11 mouse cellular contexts compared by ENCODE assay signal in the genomic region with DNA sequence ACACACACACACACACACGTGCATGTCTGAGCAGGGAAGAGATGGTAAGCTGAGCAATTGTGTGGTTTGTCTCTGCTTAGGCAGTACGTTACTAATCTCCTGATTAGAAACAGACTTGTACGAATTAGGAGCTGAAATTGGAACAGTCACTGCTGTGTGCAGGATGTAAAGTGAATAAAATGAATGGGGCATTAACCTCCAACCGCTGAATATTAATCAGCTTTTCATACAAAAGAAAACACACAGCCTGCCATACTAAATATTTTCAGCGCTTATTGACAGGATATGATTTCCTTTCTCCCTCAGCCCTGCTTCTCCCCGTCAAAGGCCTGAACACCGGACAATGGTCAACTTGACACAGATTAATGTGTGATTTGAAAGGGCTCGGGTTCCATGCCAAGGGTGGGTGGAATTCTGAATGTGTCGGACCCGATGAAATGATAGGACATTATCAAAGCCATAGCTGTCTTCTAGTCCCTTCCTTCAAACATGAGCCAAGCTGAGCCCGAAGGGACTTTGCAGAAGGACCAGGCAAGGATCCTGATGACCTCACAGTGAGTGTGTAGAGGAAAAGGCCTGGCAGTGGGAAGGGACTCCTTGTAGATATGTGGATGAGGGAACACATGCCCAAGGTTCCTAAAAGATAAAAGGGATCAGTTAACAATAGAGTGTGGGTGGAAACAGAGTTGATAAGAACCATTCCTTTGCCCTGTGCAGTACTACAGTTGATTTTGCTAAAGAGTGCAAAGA.
DNase-seq lines count a peak whose midpoint lies in the region; ATAC-seq and TF ChIP-seq lines count a peak whose summit lies in the region.
"Had no signal": no experiment of that assay in that cellular context is flagged by ENCODE, and none has a peak within 500 bp of the region (broad histone marks: within the 10 kb centered on the region; RNA-seq: fewer than 3 reads in every experiment).

No protein-coding gene starts in this region.

- H3K36me3 ChIP-seq in stomach, embryonic 15.5 days: no peaks in the 10 kb centered on the region
- no peaks in the 10 kb centered on the region for H3K36me3 ChIP-seq in stomach, postnatal 0 days (ENCODE audit: control insufficient read depth, insufficient read depth, low read length)
- no peaks in the 10 kb centered on the region for H3K36me3 ChIP-seq in forebrain, embryonic 13.5 days (ENCODE audit: poor library complexity, severe bottlenecking)
- H3K36me3 ChIP-seq in hindbrain, postnatal 0 days (ENCODE audit: insufficient read depth, low read length): no peaks in the 10 kb centered on the region
- H3K36me3 ChIP-seq: heart, embryonic 15.5 days had no signal

- WGBS in stomach, embryonic 15.5 days: 47% methylated on average over 11 of the region's 11 CpGs
- 42% methylated on average over 11 of the region's 11 CpGs for WGBS in stomach, postnatal 0 days
- 24% methylated on average over 11 of the region's 11 CpGs for WGBS in forebrain, embryonic 13.5 days
- 15% methylated on average over 11 of the region's 11 CpGs for WGBS in hindbrain, postnatal 0 days

- no peak overlapping the region for H3K4me3 ChIP-seq in stomach, embryonic 15.5 days (replicated peaks)
- no peak overlapping the region for H3K4me3 ChIP-seq in stomach, postnatal 0 days (ENCODE audit: low read depth, low read length)
- no peak overlapping the region for H3K4me3 ChIP-seq in forebrain, embryonic 13.5 days
- H3K4me3 ChIP-seq in hindbrain, postnatal 0 days (ENCODE audit: low read length): no peak overlapping the region
- H3K4me3 ChIP-seq in left cerebral cortex, adult 2 months: no peak overlapping the region
- H3K4me3 ChIP-seq: heart, embryonic 15.5 days had no signal

- no peak overlapping the region for H3K4me2 ChIP-seq in stomach, embryonic 15.5 days
- no peak overlapping the region for H3K4me2 ChIP-seq in stomach, postnatal 0 days (replicated peaks; ENCODE audit: low read depth)
- 0 out of 2 replicates have a peak overlapping the region, but pooled peaks have one; percentile 1 for H3K4me2 ChIP-seq in forebrain, embryonic 13.5 days
- H3K4me2 ChIP-seq in hindbrain, postnatal 0 days (ENCODE audit: low read depth, low read length): no peak overlapping the region
- H3K4me2 ChIP-seq: heart, embryonic 15.5 days had no signal

- H3K4me1 ChIP-seq in stomach, embryonic 15.5 days: no peaks in the 10 kb centered on the region
- H3K4me1 ChIP-seq in stomach, postnatal 0 days (replicated peaks; ENCODE audit: control insufficient read depth, insufficient read depth): no peaks in the 10 kb centered on the region
- H3K4me1 ChIP-seq in forebrain, embryonic 13.5 days: peaks cover 16% of the 10 kb centered on the region
- no peaks in the 10 kb centered on the region for H3K4me1 ChIP-seq in hindbrain, postnatal 0 days (ENCODE audit: insufficient read depth, low read length)
- H3K4me1 ChIP-seq: heart, embryonic 15.5 days had no signal

- no peak overlapping the region for H3K9ac ChIP-seq in stomach, embryonic 15.5 days
- H3K9ac ChIP-seq in stomach, postnatal 0 days (ENCODE audit: low read length): no peak overlapping the region
- H3K9ac ChIP-seq in forebrain, embryonic 13.5 days: no peak overlapping the region
- H3K9ac ChIP-seq in hindbrain, postnatal 0 days (replicated peaks; ENCODE audit: low read length): no peak overlapping the region
- H3K9ac ChIP-seq: heart, embryonic 15.5 days had no signal

- TF ChIP-seq CTCF in stomach, postnatal 0 days (IDR thresholded peaks at IDR 0.05; ENCODE audit: low read depth): no peak
- no peak for TF ChIP-seq CTCF in hindbrain, postnatal 0 days (IDR thresholded peaks at IDR 0.05; ENCODE audit: low read depth)
- no peak for TF ChIP-seq CTCF in left cerebral cortex, adult 2 months (IDR thresholded peaks at IDR 0.05)

- H3K9me3 ChIP-seq in stomach, embryonic 15.5 days: no peaks in the 10 kb centered on the region
- no peaks in the 10 kb centered on the region for H3K9me3 ChIP-seq in stomach, postnatal 0 days (ENCODE audit: control insufficient read depth, low read length)
- H3K9me3 ChIP-seq in forebrain, embryonic 13.5 days (replicated peaks): no peaks in the 10 kb centered on the region
- no peaks in the 10 kb centered on the region for H3K9me3 ChIP-seq in hindbrain, postnatal 0 days (ENCODE audit: low read length)
- H3K9me3 ChIP-seq: heart, embryonic 15.5 days had no signal

- no peaks in the 10 kb centered on the region for H3K27me3 ChIP-seq in stomach, embryonic 15.5 days (replicated peaks)
- no peaks in the 10 kb centered on the region for H3K27me3 ChIP-seq in stomach, postnatal 0 days (ENCODE audit: control insufficient read depth, insufficient read depth, low read length)
- H3K27me3 ChIP-seq in forebrain, embryonic 13.5 days: no peaks in the 10 kb centered on the region
- H3K27me3 ChIP-seq in hindbrain, postnatal 0 days (ENCODE audit: insufficient read depth, low read length): no peaks in the 10 kb centered on the region
- H3K27me3 ChIP-seq: heart, embryonic 15.5 days had no signal

- no peak for TF ChIP-seq EP300 in stomach, postnatal 0 days (optimal IDR thresholded peaks at IDR 0.05)

- H3K27ac ChIP-seq in stomach, embryonic 15.5 days: no peak overlapping the region
- no peak overlapping the region for H3K27ac ChIP-seq in stomach, postnatal 0 days (replicated peaks)
- H3K27ac ChIP-seq in forebrain, embryonic 13.5 days: peak overlapping the region; percentile 31
- H3K27ac ChIP-seq in hindbrain, postnatal 0 days: 0 out of 2 replicates have a peak overlapping the region, but pooled peaks have one; percentile 2
- H3K27ac ChIP-seq in left cerebral cortex, adult 2 months: no peak overlapping the region
- H3K27ac ChIP-seq: heart, embryonic 15.5 days had no signal

- 0 out of 2 replicates have a peak, but pooled peaks have one; percentile 31 for ATAC-seq in stomach, embryonic 15.5 days (ENCODE audit: insufficient read depth, low FRiP score, low read depth)
- ATAC-seq in stomach, postnatal 0 days (ENCODE audit: low FRiP score, low TSS enrichment): no peak
- ATAC-seq in forebrain, embryonic 13.5 days: peak; percentile 55; the same call in 1 of the 2 replicates
- ATAC-seq in hindbrain, postnatal 0 days: no peak

- intact Hi-C loops in left cerebral cortex, adult 2 months (cut with DNase I): no loop called here

- no peak for DNase-seq in stomach, postnatal 0 days (ENCODE audit: low spot score)
- peak; percentile 14 for DNase-seq in hindbrain, postnatal 0 days (ENCODE audit: low spot score)
- DNase-seq in layer of hippocampus, postnatal 14 days (ENCODE audit: low spot score in 2 of 2): no peak
- DNase-seq in adrenal gland, adult 18-20 months (ENCODE audit: low spot score in 2 of 2): no peak
- no peak for DNase-seq in left cerebral cortex, adult 2 months (ENCODE audit: extremely low spot score in 1 of 2, low spot score in 2 of 2)
- DNase-seq: cerebellum, adult 8-10 months; gastrocnemius, postnatal 14 days; kidney, postnatal 36 days had no signal

Comparison
In these comparisons a context has a peak if more than half of its experiments do, and no peak if none do; other contexts are left out.
1. ATAC-seq: peak in stomach, embryonic 15.5 days (single experiment) and forebrain, embryonic 13.5 days (single experiment); none in stomach, postnatal 0 days (single experiment) and hindbrain, postnatal 0 days (single experiment).
2. H3K27ac ChIP-seq: peak in forebrain, embryonic 13.5 days (single experiment) and hindbrain, postnatal 0 days (single experiment); none in stomach, embryonic 15.5 days (single experiment), stomach, postnatal 0 days (single experiment) and left cerebral cortex, adult 2 months (single experiment).